Mouse (Mus musculus): ENCODE results near the gene Sema7a. TPM values are rescaled to one million over a fixed set of nuclear protein-coding genes. Genes with fewer than 3 reads are reported as not detected.

Gene Sema7a
- polyA plus RNA-seq (2014; fragmentation: Nextera tagmentation; extraction: Ambion mirVana), result 0.34 and 0.38 TPM in 2 replicates

GRCm38 (mm10) chr9:57939431-57940348 lies at the start of gene Sema7a:
Gene Sema7a (plus strand): TSS chr9:57940112.
- H3K9me3 ChIP-seq (ENCODE audit: control insufficient read depth, low read length), result no peaks in the 10 kb centered on the region
- 4% methylated on average over 33 of the region's 60 CpGs for WGBS
- 0 out of 2 replicates have a peak, but pooled peaks cover 8% of the 10 kb centered on the region for H3K4me1 ChIP-seq (replicated peaks; ENCODE audit: control insufficient read depth, insufficient read depth, low read length)
- DNase-seq (ENCODE audit: low spot score), result peak; percentile 84
- H3K27ac ChIP-seq (ENCODE audit: low read depth), result no peak within 1 kb of the TSS
- peak; percentile 81 for ATAC-seq (replicated peaks; ENCODE audit: low FRiP score, low TSS enrichment, low read depth)
- H3K4me2 ChIP-seq (ENCODE audit: low read length), result peak within 1 kb of the TSS; percentile 98
- peaks cover 55% of the 10 kb centered on the region for H3K27me3 ChIP-seq (replicated peaks; ENCODE audit: control insufficient read depth, insufficient read depth, low read length)
- H3K9ac ChIP-seq (ENCODE audit: low read length), result peak within 1 kb of the TSS; percentile 48
- peak within 1 kb of the TSS; percentile 66 for H3K4me3 ChIP-seq (ENCODE audit: low read depth, low read length)
- no peaks in the 10 kb centered on the region for H3K36me3 ChIP-seq (ENCODE audit: control insufficient read depth, insufficient read depth, low read length)

- Histone ChIP-seq H3K36me3 (ENCODE audit: control insufficient read depth, insufficient read depth, low read length) (no peaks in the 10 kb centered on the region), H3K27me3 (replicated peaks; ENCODE audit: control insufficient read depth, insufficient read depth, low read length) (no peaks in the 10 kb centered on the region), H3K4me2 (ENCODE audit: low read length) (no peak overlapping the region), H3K4me3 (ENCODE audit: low read depth, low read length) (no peak overlapping the region), H3K4me1 (replicated peaks; ENCODE audit: control insufficient read depth, insufficient read depth, low read length) (no peaks in the 10 kb centered on the region; the same call in 1 of the 2 replicates), H3K9ac (ENCODE audit: low read length) (no peak overlapping the region), H3K27ac (ENCODE audit: low read depth) (no peak overlapping the region), H3K9me3 (ENCODE audit: control insufficient read depth, low read length) (no peaks in the 10 kb centered on the region)
- ATAC-seq (replicated peaks; ENCODE audit: low FRiP score, low TSS enrichment, low read depth) (no peak), DNase-seq (ENCODE audit: low spot score) (no peak)
- WGBS, result 41% methylated on average over 10 of the region's 10 CpGs
Observed at GRCm38 (mm10) chr9:57900478-57900877, 39.4 kb upstream of the Sema7a start.

- ATAC-seq (replicated peaks; ENCODE audit: low FRiP score, low TSS enrichment, low read depth) (no peak), DNase-seq (ENCODE audit: low spot score) (no peak)
- Histone ChIP-seq H3K9me3 (ENCODE audit: control insufficient read depth, low read length) (no peaks in the 10 kb centered on the region), H3K9ac (ENCODE audit: low read length) (no peak overlapping the region), H3K36me3 (ENCODE audit: control insufficient read depth, insufficient read depth, low read length) (no peaks in the 10 kb centered on the region), H3K27me3 (replicated peaks; ENCODE audit: control insufficient read depth, insufficient read depth, low read length) (no peaks in the 10 kb centered on the region), H3K27ac (ENCODE audit: low read depth) (no peak overlapping the region), H3K4me1 (replicated peaks; ENCODE audit: control insufficient read depth, insufficient read depth, low read length) (no peaks in the 10 kb centered on the region; the same call in 1 of the 2 replicates), H3K4me2 (ENCODE audit: low read length) (no peak overlapping the region), H3K4me3 (ENCODE audit: low read depth, low read length) (no peak overlapping the region)
- WGBS, result 21% methylated on average over 9 of the region's 9 CpGs
Observed at GRCm38 (mm10) chr9:57901197-57901596, 38.7 kb upstream of the Sema7a start.

- Histone ChIP-seq H3K4me2 (ENCODE audit: low read length) (no peak overlapping the region), H3K36me3 (ENCODE audit: control insufficient read depth, insufficient read depth, low read length) (no peaks in the 10 kb centered on the region), H3K9me3 (ENCODE audit: control insufficient read depth, low read length) (no peaks in the 10 kb centered on the region), H3K27ac (ENCODE audit: low read depth) (no peak overlapping the region), H3K27me3 (replicated peaks; ENCODE audit: control insufficient read depth, insufficient read depth, low read length) (no peaks in the 10 kb centered on the region), H3K4me3 (ENCODE audit: low read depth, low read length) (no peak overlapping the region), H3K4me1 (replicated peaks; ENCODE audit: control insufficient read depth, insufficient read depth, low read length) (no peaks in the 10 kb centered on the region; the same call in 1 of the 2 replicates), H3K9ac (ENCODE audit: low read length) (no peak overlapping the region)
- ATAC-seq (replicated peaks; ENCODE audit: low FRiP score, low TSS enrichment, low read depth) (no peak), DNase-seq (ENCODE audit: low spot score) (no peak)
- WGBS, result 89% methylated on average over 3 of the region's 3 CpGs
Observed at GRCm38 (mm10) chr9:57901601-57902000, 38.3 kb upstream of the Sema7a start.

- Histone ChIP-seq H3K4me1 (replicated peaks; ENCODE audit: control insufficient read depth, insufficient read depth, low read length) (no peaks in the 10 kb centered on the region; the same call in 1 of the 2 replicates), H3K36me3 (ENCODE audit: control insufficient read depth, insufficient read depth, low read length) (no peaks in the 10 kb centered on the region), H3K9me3 (ENCODE audit: control insufficient read depth, low read length) (no peaks in the 10 kb centered on the region), H3K4me3 (ENCODE audit: low read depth, low read length) (no peak overlapping the region), H3K27me3 (replicated peaks; ENCODE audit: control insufficient read depth, insufficient read depth, low read length) (no peaks in the 10 kb centered on the region), H3K4me2 (ENCODE audit: low read length) (no peak overlapping the region), H3K9ac (ENCODE audit: low read length) (no peak overlapping the region), H3K27ac (ENCODE audit: low read depth) (no peak overlapping the region)
- DNase-seq (ENCODE audit: low spot score), result no peak
- 84% methylated on average over 4 of the region's 4 CpGs for WGBS
- ATAC-seq (replicated peaks; ENCODE audit: low FRiP score, low TSS enrichment, low read depth), result no peak
Observed at GRCm38 (mm10) chr9:57902132-57902531, 37.8 kb upstream of the Sema7a start.

- H3K4me1 ChIP-seq (replicated peaks; ENCODE audit: control insufficient read depth, insufficient read depth, low read length), result no peaks in the 10 kb centered on the region; the same call in 1 of the 2 replicates
- 70% methylated on average over 8 of the region's 8 CpGs for WGBS
- no peak for ATAC-seq (replicated peaks; ENCODE audit: low FRiP score, low TSS enrichment, low read depth)
- no peak overlapping the region for H3K4me2 ChIP-seq (ENCODE audit: low read length)
- H3K27ac ChIP-seq (ENCODE audit: low read depth), result no peak overlapping the region
- no peak for DNase-seq (ENCODE audit: low spot score)
- H3K36me3 ChIP-seq (ENCODE audit: control insufficient read depth, insufficient read depth, low read length), result no peaks in the 10 kb centered on the region
- no peak overlapping the region for H3K9ac ChIP-seq (ENCODE audit: low read length)
- no peak overlapping the region for H3K4me3 ChIP-seq (ENCODE audit: low read depth, low read length)
- no peaks in the 10 kb centered on the region for H3K27me3 ChIP-seq (replicated peaks; ENCODE audit: control insufficient read depth, insufficient read depth, low read length)
- no peaks in the 10 kb centered on the region for H3K9me3 ChIP-seq (ENCODE audit: control insufficient read depth, low read length)
Observed at GRCm38 (mm10) chr9:57903589-57904249, 36.2 kb upstream of the Sema7a start.

GRCm38 (mm10) chr9:57904250-57904644 lies 35.7 kb upstream of the Sema7a start:
- Histone ChIP-seq H3K4me1 (replicated peaks; ENCODE audit: control insufficient read depth, insufficient read depth, low read length) (no peaks in the 10 kb centered on the region; the same call in 1 of the 2 replicates), H3K27me3 (replicated peaks; ENCODE audit: control insufficient read depth, insufficient read depth, low read length) (no peaks in the 10 kb centered on the region), H3K27ac (ENCODE audit: low read depth) (no peak overlapping the region), H3K4me3 (ENCODE audit: low read depth, low read length) (no peak overlapping the region), H3K9ac (ENCODE audit: low read length) (no peak overlapping the region), H3K4me2 (ENCODE audit: low read length) (no peak overlapping the region), H3K36me3 (ENCODE audit: control insufficient read depth, insufficient read depth, low read length) (no peaks in the 10 kb centered on the region), H3K9me3 (ENCODE audit: control insufficient read depth, low read length) (no peaks in the 10 kb centered on the region)
- ATAC-seq (replicated peaks; ENCODE audit: low FRiP score, low TSS enrichment, low read depth) (no peak), DNase-seq (ENCODE audit: low spot score) (no peak)
- 85% methylated on average over 5 of the region's 5 CpGs for WGBS

- 79% methylated on average over 6 of the region's 6 CpGs for WGBS
- no peak overlapping the region for H3K4me3 ChIP-seq (ENCODE audit: low read depth, low read length)
Observed at GRCm38 (mm10) chr9:57907206-57907605, 32.7 kb upstream of the Sema7a start.

More at GRCm38 (mm10) chr9:57907206-57907605, 32.7 kb upstream of the Sema7a start:
- DNase-seq (ENCODE audit: low spot score), result no peak
- ATAC-seq (replicated peaks; ENCODE audit: low FRiP score, low TSS enrichment, low read depth), result no peak
- Histone ChIP-seq H3K4me2 (ENCODE audit: low read length) (no peak overlapping the region), H3K4me1 (replicated peaks; ENCODE audit: control insufficient read depth, insufficient read depth, low read length) (peaks cover 6% of the 10 kb centered on the region; the same call in 1 of the 2 replicates), H3K36me3 (ENCODE audit: control insufficient read depth, insufficient read depth, low read length) (no peaks in the 10 kb centered on the region), H3K27ac (ENCODE audit: low read depth) (no peak overlapping the region), H3K27me3 (replicated peaks; ENCODE audit: control insufficient read depth, insufficient read depth, low read length) (no peaks in the 10 kb centered on the region), H3K9ac (ENCODE audit: low read length) (no peak overlapping the region), H3K9me3 (ENCODE audit: control insufficient read depth, low read length) (no peaks in the 10 kb centered on the region)
